Mouse (Mus musculus) left cerebral cortex, postnatal 14 days (tissue): Measurements from ENCODE around the gene Vmn2r97. TPM values are rescaled to one million over a fixed set of nuclear protein-coding genes. Genes with fewer than 3 reads are reported as not detected.
"Not testable (repeated sequence)": the region's sequence is repeated elsewhere in the genome, so short reads cannot be mapped to it uniquely, and the experiment has no call there.

Experiments used
- DNase-seq, 2 experiments: peaks; one replicate each; pipeline ENCODE4 v3.0.0; 2021 to 2022; ENCODE audit warnings: low spot score in 2 of 2, mixed read lengths in 1 of 2
- intact Hi-C: fragments of 180-260 bp; cut with DNase I; formaldehyde crosslinking; loops from one replicate; pipeline ENCODE4 v1.15.1; 2025
- long read RNA-seq, 2 experiments: library from polyadenylated mRNA; stranded (forward); transcript quantifications; one replicate each; pipeline ENCODE4 v2.0.0; 2021
- total RNA-seq, 2 experiments: library from RNA; stranded (reverse); gene quantifications; 2 replicates each; pipeline ENCODE4 v1.2.3; 2021

The Vmn2r97 gene
- total RNA-seq: under 1 TPM in 1 of 2 experiments, not detected in 1; 0.09 TPM
- long read RNA-seq, experiment 1: 0 reads
- long read RNA-seq, experiment 2: 0 reads

GRCm38 (mm10) chr17:18914000-18914399, at the start of gene Vmn2r97:
Gene Vmn2r97, plus strand, starts transcription at chr17:18914300.
- DNase-seq, intact Hi-C loops: not testable (repeated sequence)

GRCm38 (mm10) chr17:18882436-18882835, 31.7 kb upstream of the Vmn2r97 start:
- DNase-seq, intact Hi-C loops: not testable (repeated sequence)

GRCm38 (mm10) chr17:18889745-18890329, 24.3 kb upstream of the Vmn2r97 start:
- DNase-seq: no peak
- intact Hi-C loops: no loop called here

- DNase-seq, intact Hi-C loops: not testable (repeated sequence)
Measured at GRCm38 (mm10) chr17:18957800-18958199, 43.7 kb downstream of the Vmn2r97 start.

GRCm38 (mm10) chr17:18968371-18969275, 54.5 kb downstream of the Vmn2r97 start:
- intact Hi-C loops: no loop called here
- DNase-seq: no peak

Other genes with a start within 250 kb of the Vmn2r97 start
- not detected for gene Vmn2r98, start 139.2 kb downstream of the Vmn2r97 start, total RNA-seq